Mouse (Mus musculus): ENCODE data around the gene Slc44a5. TPM values are rescaled to one million over a fixed set of nuclear protein-coding genes. Genes with fewer than 3 reads are reported as not detected.
"Not testable (repeated sequence)": the region's sequence is repeated elsewhere in the genome, so short reads cannot be mapped to it uniquely, and the experiment has no call there.

Slc44a5 gene
- polyA plus RNA-seq, 1 experiment: 0.11 TPM

GRCm38 (mm10) chr3:154145750-154146149 is 172.5 kb downstream of the Slc44a5 start:
- Histone ChIP-seq H3K27me3 (ENCODE audit: control insufficient read depth, insufficient read depth, low read length) (no peaks in the 10 kb centered on the region), H3K4me1 (ENCODE audit: control insufficient read depth, insufficient read depth, insufficient read length) (no peaks in the 10 kb centered on the region), H3K36me3 (ENCODE audit: control insufficient read depth, insufficient read depth, low read length) (no peaks in the 10 kb centered on the region), H3K4me3 (ENCODE audit: extremely low read depth, insufficient read depth, insufficient read length) (no peak overlapping the region), H3K27ac (ENCODE audit: insufficient read depth, low read length) (no peak overlapping the region)
- 74% methylated on average over 4 of the region's 4 CpGs for WGBS
- no peak for TF ChIP-seq CTCF (IDR thresholded peaks at IDR 0.05; ENCODE audit: extremely low read depth, insufficient read depth, insufficient read length, insufficient replicate concordance)
- no peak for TF ChIP-seq POLR2A (IDR thresholded peaks at IDR 0.05; ENCODE audit: low read depth, low read length)
- no peak for DNase-seq (ENCODE audit: low read depth in 1 of 2, low spot score in 2 of 2)

DNA sequence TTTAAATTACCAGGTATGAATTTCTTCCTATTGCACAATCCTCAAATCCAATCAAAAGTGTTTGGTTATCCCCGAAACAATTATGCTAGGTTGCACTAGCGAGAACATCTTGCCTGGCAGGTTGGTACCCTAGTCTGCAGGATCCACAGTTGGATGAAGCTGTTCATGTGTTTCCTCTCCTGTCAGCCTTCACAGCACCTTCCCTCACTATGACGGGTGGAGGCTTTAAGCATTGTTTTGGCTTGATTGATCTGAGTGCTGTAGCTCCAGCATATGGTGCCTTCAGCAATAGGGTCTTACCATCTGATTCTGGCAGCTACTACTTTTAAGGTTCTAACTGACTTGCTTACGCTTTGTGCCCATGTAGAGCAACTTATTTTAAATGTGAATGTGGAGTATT is 176.5 kb downstream of the Slc44a5 start:
- Histone ChIP-seq H3K4me1 (ENCODE audit: control insufficient read depth, insufficient read depth, insufficient read length) (no peaks in the 10 kb centered on the region), H3K4me3 (ENCODE audit: extremely low read depth, insufficient read depth, insufficient read length) (no peak overlapping the region)
- WGBS: 77% methylated on average over 4 of the region's 4 CpGs

DNA sequence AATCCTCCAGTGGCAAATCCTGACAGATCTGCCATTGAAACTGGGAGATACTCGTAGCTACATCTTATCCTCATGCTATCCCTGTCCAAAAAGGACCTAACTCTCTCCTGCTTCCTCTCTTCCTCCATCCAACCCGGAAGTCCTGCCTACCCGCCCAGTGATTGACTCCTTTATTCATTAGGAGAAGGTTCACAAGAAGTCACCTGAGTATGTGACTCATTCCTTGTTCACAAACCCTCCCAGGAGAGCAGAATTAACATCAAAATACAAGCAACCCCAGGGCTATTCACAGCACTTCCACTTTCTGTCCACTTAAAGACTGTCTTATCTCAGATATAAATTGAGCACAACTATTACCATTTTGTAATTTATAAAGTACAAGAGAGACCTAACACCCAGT is 180.3 kb downstream of the Slc44a5 start:
- not testable (repeated sequence) for H3K27ac ChIP-seq (ENCODE audit: insufficient read depth, low read length); H3K36me3 ChIP-seq (ENCODE audit: control insufficient read depth, insufficient read depth, low read length); H3K27me3 ChIP-seq (ENCODE audit: control insufficient read depth, insufficient read depth, low read length); H3K4me1 ChIP-seq (ENCODE audit: control insufficient read depth, insufficient read depth, insufficient read length); DNase-seq (ENCODE audit: low read depth in 1 of 2, low spot score in 2 of 2); H3K4me3 ChIP-seq (ENCODE audit: extremely low read depth, insufficient read depth, insufficient read length)
- 70% methylated on average over 3 of the region's 3 CpGs for WGBS

More for the DNA sequence above, 176.5 kb downstream of the Slc44a5 start:
- no peak for DNase-seq (ENCODE audit: low read depth in 1 of 2, low spot score in 2 of 2)
- Histone ChIP-seq H3K27ac (ENCODE audit: insufficient read depth, low read length) (no peak overlapping the region), H3K36me3 (ENCODE audit: control insufficient read depth, insufficient read depth, low read length) (no peaks in the 10 kb centered on the region), H3K27me3 (ENCODE audit: control insufficient read depth, insufficient read depth, low read length) (no peaks in the 10 kb centered on the region)
- TF ChIP-seq CTCF (IDR thresholded peaks at IDR 0.05; ENCODE audit: extremely low read depth, insufficient read depth, insufficient read length, insufficient replicate concordance) (no peak), POLR2A (IDR thresholded peaks at IDR 0.05; ENCODE audit: low read depth, low read length) (no peak)

GRCm38 (mm10) chr3:154165882-154166281 is 192.6 kb downstream of the Slc44a5 start:
- Histone ChIP-seq H3K4me3 (ENCODE audit: extremely low read depth, insufficient read depth, insufficient read length) (no peak overlapping the region), H3K4me1 (ENCODE audit: control insufficient read depth, insufficient read depth, insufficient read length) (no peaks in the 10 kb centered on the region), H3K36me3 (ENCODE audit: control insufficient read depth, insufficient read depth, low read length) (no peaks in the 10 kb centered on the region), H3K27me3 (ENCODE audit: control insufficient read depth, insufficient read depth, low read length) (no peaks in the 10 kb centered on the region), H3K27ac (ENCODE audit: insufficient read depth, low read length) (no peak overlapping the region)
- TF ChIP-seq POLR2A (IDR thresholded peaks at IDR 0.05; ENCODE audit: low read depth, low read length) (no peak), CTCF (IDR thresholded peaks at IDR 0.05; ENCODE audit: extremely low read depth, insufficient read depth, insufficient read length, insufficient replicate concordance) (no peak)
- DNase-seq (ENCODE audit: low read depth in 1 of 2, low spot score in 2 of 2): no peak
- 85% methylated on average over 4 of the region's 4 CpGs for WGBS

DNA sequence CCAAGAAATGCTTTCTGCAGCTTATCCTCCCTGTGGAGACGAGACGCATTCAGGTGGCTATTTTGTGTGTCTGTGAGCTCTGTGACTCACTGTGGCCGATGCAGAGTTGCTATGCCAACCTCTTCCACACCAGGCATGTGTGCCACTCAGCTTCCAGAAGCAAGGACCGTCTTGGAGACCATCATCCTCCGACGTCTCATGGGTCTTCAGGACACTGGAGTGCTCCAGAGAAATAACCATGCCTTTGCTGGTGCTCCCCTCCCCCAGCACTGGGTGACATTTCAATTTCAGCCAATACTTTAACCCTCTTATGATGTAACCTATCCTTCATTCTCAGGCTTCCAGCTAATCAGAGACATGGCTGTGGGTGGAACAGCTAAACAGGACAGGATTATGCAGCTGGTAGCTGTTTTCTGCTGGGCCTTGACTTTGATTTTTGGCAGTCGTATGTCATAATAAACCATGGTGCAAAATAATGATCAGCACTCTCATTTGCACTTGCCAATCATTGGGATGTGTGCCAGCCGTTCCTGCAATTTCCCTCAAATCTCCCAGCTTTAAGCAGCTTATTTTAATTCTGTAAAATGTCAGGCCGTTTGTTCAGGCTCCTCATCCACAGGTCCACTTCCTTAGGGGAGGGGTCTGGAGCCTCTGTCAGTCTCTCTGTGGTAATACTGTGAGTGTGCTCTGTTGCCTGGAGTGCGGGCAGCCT is 198.8 kb downstream of the Slc44a5 start:
- TF ChIP-seq CTCF (IDR thresholded peaks at IDR 0.05; ENCODE audit: extremely low read depth, insufficient read depth, insufficient read length, insufficient replicate concordance) (no peak), POLR2A (IDR thresholded peaks at IDR 0.05; ENCODE audit: low read depth, low read length) (no peak)
- no peak overlapping the region for H3K27ac ChIP-seq (ENCODE audit: insufficient read depth, low read length)
- no peak overlapping the region for H3K4me3 ChIP-seq (ENCODE audit: extremely low read depth, insufficient read depth, insufficient read length)
- H3K36me3 ChIP-seq (ENCODE audit: control insufficient read depth, insufficient read depth, low read length): no peaks in the 10 kb centered on the region
- DNase-seq (ENCODE audit: low read depth in 1 of 2, low spot score in 2 of 2): no peak
- no peaks in the 10 kb centered on the region for H3K4me1 ChIP-seq (ENCODE audit: control insufficient read depth, insufficient read depth, insufficient read length)
- no peaks in the 10 kb centered on the region for H3K27me3 ChIP-seq (ENCODE audit: control insufficient read depth, insufficient read depth, low read length)
- WGBS: 79% methylated on average over 10 of the region's 10 CpGs

DNA sequence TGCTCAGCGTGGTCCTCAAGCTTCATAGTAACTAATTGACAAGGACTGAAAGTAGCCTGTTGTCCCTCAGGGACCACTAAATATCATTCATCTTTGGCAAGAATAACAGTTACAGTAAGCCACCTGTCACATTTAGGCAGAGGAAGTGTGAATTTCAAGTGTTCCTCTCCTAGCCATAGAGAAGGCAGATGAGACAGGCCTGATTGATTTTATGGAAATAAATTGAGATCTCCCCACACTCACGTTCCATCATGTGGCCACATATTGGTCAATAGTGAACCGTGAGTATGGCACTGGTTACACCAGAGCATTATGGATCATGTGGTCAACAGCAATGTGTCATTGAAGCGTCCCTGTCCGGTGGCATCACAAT is 199.3 kb downstream of the Slc44a5 start:
- TF ChIP-seq POLR2A (IDR thresholded peaks at IDR 0.05; ENCODE audit: low read depth, low read length): no peak
- no peak for TF ChIP-seq CTCF (IDR thresholded peaks at IDR 0.05; ENCODE audit: extremely low read depth, insufficient read depth, insufficient read length, insufficient replicate concordance)
- DNase-seq (ENCODE audit: low read depth in 1 of 2, low spot score in 2 of 2): no peak
- Histone ChIP-seq H3K27me3 (ENCODE audit: control insufficient read depth, insufficient read depth, low read length) (no peaks in the 10 kb centered on the region), H3K4me3 (ENCODE audit: extremely low read depth, insufficient read depth, insufficient read length) (no peak overlapping the region), H3K36me3 (ENCODE audit: control insufficient read depth, insufficient read depth, low read length) (no peaks in the 10 kb centered on the region), H3K4me1 (ENCODE audit: control insufficient read depth, insufficient read depth, insufficient read length) (no peaks in the 10 kb centered on the region), H3K27ac (ENCODE audit: insufficient read depth, low read length) (no peak overlapping the region)
- WGBS: 81% methylated on average over 5 of the region's 5 CpGs

- no peak overlapping the region for H3K27ac ChIP-seq (ENCODE audit: insufficient read depth, low read length)
- no peak overlapping the region for H3K4me3 ChIP-seq (ENCODE audit: extremely low read depth, insufficient read depth, insufficient read length)
- H3K36me3 ChIP-seq (ENCODE audit: control insufficient read depth, insufficient read depth, low read length): no peaks in the 10 kb centered on the region
- DNase-seq (ENCODE audit: low read depth in 1 of 2, low spot score in 2 of 2): no peak
- no peaks in the 10 kb centered on the region for H3K4me1 ChIP-seq (ENCODE audit: control insufficient read depth, insufficient read depth, insufficient read length)
- 92% methylated on average over 1 of the region's 1 CpGs for WGBS
- no peaks in the 10 kb centered on the region for H3K27me3 ChIP-seq (ENCODE audit: control insufficient read depth, insufficient read depth, low read length)
- TF ChIP-seq CTCF (IDR thresholded peaks at IDR 0.05; ENCODE audit: extremely low read depth, insufficient read depth, insufficient read length, insufficient replicate concordance) (no peak), POLR2A (IDR thresholded peaks at IDR 0.05; ENCODE audit: low read depth, low read length) (no peak)
Measured at GRCm38 (mm10) chr3:154173556-154173955, 200.3 kb downstream of the Slc44a5 start.

Data from spleen, adult 2 months (tissue).